Mouse (Mus musculus): ENCODE data around the gene Cmtm1.
"Not testable (repeated sequence)": the region's sequence is repeated elsewhere in the genome, so short reads cannot be mapped to it uniquely, and the experiment has no call there.

- not testable (repeated sequence) for TF ChIP-seq POLR2A, CTCF (IDR thresholded peaks at IDR 0.05; ENCODE audit: extremely low read depth, insufficient read depth, low read length)
These were observed 7.4 kb downstream of the Cmtm1 start for GRCm38 (mm10) chr8:104302536-104302935.
